Mouse (Mus musculus): Measurements from ENCODE around the gene Lmx1a.

The Lmx1a gene

DNA sequence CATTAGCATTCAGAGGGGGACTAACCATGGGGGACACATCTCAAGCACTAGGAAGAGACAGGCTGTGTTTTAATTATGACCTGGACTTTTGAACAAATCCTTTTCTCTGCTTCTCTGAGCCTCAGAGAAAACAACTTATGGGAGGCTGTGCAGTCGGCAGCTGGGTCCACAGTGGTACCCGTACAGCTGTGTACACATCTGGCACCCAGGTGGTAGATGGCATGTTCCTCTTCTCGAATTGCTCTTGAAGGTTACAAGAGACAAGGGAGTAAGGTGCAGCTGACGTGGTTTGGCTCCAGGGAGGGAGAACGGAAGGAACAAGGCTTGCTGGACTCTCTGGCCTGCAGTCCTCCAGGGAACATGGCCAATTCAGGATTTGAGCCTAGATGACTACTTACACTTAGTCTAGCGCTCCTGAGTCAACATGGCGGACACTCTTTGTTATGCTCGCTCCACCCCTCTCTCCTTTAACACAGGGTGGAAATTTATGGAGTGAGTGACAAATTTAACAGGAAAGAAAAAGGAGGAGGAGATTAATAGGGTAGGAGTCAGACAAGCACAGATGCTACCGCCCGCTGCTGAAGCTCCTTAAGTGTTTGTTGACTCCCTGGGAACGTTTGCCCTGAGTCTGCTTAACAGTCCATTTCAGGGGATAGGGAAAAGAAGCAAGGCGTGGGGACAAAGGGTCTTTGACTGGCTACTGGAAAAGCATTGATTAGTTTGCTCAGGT lies 99.8 kb downstream of the Lmx1a start:
- no peak for DNase-seq

DNA sequence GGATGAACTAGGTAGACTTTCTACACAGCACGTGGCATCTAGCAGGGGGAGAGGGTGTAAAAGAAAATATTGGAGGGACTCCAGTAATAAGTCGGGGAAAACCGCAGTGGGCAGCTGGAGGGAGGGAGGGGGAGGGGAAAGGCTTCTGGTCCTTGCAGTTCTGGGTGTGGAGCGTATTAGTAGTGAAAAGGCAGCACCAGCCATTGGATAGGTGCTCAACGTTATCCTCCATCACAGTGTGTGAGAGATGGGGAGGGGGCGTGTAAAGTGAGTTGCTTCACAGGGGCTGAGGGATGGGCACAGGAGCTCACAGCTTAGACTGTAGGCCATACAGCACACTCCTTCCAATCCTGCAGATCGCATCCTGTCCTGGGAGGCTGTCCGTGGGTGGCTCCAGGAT lies 100.4 kb downstream of the Lmx1a start:
- DNase-seq, result no peak

DNA sequence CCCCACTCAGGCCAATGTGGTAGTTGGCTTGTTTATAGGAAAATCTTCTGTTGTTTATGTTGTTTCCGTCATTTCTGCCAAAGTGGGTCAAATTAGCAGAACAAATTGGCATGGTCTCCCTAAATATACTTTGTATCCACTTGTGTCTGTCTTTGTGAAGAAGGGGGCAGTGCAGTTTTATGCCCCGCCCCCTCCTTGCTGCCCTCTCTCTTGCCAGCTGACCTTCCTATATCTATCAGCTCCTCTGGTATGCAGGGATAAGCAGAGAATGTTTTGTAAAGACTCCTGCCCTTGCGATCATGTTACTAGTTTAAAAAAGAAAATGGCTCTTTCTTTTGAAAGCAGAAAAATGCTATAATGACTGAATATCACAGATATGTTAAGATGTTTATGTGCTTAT lies 101.7 kb downstream of the Lmx1a start:
- DNase-seq, result no peak

DNA sequence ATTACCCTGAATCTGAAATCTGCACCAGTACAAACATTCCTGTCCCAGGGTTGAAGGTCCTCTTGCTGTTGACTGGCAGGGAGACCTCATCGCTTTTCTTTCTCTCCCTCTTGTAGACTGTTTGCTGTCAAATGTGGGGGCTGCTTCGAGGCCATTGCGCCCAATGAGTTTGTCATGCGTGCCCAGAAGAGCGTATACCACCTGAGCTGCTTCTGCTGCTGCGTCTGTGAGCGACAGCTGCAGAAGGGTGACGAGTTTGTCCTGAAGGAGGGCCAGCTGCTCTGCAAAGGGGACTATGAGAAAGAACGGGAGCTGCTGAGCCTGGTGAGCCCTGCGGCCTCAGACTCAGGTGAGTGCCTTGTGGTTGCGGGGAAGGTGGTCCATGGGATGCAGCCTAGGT lies 102.2 kb downstream of the Lmx1a start:
- DNase-seq, result no peak

DNA sequence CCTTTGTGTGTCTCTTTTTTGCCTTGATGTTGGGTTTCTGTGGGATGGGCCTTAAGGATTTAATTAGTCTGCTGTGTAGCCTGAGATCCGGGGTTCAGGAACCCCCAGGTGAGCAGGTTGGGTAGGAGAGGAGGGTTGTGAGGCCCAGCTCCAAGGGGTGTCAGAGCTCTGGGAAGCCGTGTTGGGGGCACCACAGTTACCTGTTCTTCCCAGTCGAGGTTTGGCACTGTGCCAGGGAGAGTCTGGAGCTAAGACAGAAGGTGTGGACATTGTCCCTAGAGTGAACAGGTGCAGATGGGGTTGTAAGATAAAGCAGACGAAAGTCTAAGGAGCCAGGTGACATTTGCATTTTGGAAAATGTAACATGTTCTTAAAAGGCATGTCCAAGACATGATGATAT lies 112.9 kb downstream of the Lmx1a start:
- no peak for DNase-seq

DNA sequence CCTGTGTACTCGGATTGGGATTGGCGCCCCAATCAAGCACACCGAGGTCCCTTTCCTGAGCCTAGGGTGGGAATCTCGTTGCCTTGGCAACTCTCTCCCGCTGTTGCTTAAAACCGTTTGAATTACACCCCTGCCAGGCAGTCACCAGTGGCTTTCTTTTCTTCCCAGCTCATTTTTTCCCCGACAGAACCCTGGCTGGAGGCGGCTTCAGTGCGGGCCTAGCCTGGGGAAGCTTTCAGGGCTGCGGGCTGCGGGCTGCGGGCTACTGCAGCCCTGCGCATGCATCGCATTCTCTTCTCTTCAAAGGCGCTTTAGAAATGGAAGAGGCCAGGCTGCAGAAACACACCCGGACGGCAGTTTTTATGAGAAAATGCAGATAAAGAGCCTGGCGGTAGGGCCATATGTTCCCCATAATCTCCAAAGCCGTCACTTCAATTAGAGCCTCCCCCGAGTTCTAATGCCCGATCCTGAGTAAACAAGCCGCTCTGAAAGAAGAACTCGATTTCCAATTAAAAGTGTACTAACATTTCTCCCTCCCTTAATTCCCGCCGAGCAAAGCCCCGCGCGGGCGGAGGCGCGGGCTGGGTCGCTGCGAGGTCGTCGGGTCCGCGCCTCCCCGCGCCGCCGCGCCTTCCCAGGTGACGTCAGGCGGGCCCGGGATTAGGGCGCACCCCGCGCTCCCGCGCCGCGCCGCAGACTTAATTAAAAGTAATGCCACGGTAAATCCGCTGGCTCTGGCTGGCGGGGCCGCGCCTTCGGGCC lies 113.7 kb downstream of the Lmx1a start:
- DNase-seq, result peak; percentile 13

DNA sequence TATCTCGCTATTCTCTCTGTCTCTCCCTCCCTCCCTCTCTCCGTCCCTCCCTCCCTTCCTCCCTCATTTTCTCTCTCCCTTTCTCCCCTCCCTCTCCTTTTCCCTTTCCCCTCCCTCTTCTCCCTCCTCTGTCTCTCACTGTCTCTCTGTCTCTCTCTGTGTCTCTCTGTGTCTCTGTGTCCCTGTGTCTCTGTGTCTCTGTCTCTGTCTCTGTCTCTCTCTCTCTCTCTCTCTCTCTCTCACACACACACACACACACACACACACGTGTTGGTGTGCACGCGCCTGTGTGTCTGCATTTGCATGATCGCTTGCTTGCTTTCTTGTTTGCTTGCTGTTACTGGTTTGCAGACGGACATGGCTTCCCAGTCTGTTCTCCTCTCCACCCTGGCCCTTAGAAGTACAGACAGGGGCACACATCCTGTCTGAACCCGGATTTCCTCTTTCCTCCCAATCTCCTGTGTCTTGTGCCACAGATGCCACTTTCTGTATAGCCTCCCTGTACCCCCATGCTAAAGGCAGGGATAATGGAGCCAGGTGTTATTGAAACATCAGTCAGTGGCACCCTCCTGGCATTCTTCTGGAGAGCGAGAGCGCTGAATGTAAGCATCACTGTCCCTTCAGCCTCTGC lies 114.4 kb downstream of the Lmx1a start:
- no peak for DNase-seq

DNA sequence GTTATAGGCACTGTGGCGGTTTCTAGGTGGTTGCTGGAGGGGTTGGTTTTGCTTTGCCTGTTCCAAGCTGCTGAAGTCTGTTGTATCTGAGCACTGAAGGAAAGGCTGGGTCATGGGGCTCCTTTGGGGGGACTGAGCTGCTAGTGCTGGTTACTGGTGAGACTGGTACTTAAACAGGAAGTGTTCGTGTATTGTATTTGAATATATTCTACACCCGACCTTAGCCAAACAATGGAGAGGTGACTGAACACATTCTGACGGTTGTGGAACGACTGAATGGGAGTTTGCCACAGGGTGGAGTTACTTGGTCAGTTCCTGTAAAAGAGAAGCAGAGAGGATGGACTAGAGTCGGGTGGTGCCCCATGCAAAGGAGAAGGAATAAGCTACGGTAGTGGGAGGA lies 115.8 kb downstream of the Lmx1a start:
- no peak for DNase-seq

DNA sequence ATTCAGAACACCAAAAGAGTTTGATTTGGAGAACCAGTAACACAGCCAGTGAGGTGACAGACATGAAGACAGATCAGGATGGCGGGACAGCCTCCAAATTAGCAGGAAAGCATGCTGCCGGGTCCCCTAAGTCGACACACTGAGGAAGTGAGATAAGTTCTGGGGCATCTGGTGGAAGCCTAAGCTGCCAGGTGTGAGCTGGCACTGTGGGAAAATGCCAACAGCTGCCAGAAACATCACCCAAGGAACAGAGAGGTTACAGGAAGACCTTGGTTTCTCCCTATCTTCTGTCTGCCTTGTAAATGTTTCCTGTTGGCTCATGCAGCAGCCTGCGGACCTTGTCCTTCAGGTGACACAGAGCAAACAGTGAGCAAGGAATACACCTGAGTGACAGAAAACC lies 122.1 kb downstream of the Lmx1a start:
- DNase-seq, result no peak

DNA sequence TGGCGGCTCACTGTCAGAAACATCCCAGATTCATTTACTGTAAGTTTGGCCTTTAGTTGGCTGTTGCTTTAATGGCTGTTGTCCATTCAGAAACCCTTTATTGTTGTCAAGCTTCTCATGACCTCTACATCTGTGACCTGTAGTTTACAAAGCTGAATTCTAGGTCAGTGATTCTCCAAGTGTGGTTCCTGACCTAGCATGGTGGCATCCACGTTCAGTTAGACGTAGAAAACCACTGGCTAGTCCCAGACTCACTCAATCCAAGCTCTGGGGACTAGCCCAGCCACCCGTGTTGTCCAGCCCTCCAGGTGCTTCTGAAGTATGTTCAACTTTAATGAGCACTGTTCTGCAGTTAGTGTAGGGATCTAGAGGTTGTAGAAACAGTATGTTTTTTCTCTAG lies 126.1 kb downstream of the Lmx1a start:
- no peak for DNase-seq

DNA sequence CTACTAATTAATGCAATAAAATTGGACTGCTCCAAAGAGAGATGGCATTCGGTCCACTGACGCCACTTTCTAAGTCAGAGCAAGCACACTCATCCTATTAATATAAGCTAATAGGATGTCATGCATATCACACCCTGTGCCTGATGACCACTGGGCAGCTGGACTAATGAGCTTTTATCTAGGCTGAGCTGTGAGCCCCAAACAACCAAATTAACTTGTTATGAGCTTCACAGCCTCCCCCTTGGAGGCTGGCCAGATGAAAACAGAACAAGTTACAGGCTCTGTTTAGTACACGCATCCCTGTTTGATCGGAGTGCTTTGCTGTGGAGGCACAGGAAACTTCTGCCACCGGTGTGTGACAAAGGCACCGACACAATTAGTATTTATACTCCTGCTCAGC lies 128.0 kb downstream of the Lmx1a start:
- DNase-seq, result no peak

DNA sequence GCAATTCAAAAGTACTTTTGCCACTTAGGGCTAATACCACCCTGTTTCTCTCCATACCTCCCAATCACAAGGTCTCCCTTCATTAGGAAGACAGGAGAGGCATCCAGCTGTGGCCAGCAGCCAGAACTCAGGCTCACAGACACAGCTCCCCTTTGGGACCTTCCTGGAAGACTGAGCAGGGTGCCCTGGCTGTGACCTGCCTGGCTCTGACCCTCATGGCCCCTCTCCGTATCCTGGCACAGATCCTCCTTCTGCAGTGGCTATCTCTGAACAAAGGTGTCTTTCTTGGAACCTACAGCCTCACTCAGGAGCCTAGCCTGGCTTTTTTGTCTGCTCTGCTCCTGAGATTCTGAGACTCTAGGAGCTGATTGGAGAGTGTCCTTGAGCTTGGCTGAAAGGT lies 128.6 kb downstream of the Lmx1a start:
- DNase-seq, result no peak

DNA sequence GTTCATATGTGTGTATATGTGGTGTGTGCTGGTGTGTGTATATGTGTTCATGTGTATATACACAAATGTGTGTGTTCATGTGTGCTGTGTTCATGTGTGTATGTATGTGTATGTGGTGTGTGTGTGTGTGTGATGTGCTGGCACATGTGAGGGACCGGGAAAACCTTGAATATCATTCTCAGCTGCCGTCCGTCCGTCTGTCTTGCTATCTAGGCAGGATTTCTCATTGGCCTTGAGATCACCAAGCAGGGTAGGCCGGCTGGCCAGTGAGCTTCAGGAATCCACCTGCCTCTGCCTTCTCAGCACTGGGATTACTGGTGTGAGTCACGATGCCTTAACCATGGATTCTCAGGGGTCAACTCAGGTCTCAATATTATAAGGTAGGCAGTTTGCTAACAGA lies 131.0 kb downstream of the Lmx1a start:
- no peak for DNase-seq

DNA sequence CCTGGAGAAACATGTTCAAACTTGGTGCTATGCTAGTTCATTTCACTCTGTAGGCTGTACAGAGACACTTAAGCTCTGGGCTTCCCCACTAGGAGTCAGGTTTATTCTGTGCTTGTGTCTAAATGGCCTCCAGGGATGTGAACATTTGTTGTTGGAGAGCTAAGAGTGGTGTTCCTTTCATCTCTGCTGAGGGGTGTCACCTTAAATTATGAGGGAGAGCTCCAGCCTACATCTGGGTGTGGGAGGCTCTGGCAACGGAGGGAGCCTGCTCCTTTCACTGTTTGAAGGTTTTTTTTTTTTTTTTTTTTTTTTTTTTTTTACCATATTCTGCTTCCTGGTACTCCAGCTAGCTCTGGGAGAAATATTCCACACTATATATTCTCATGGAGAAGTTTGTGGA lies 132.1 kb downstream of the Lmx1a start:
- DNase-seq, result no peak

DNA sequence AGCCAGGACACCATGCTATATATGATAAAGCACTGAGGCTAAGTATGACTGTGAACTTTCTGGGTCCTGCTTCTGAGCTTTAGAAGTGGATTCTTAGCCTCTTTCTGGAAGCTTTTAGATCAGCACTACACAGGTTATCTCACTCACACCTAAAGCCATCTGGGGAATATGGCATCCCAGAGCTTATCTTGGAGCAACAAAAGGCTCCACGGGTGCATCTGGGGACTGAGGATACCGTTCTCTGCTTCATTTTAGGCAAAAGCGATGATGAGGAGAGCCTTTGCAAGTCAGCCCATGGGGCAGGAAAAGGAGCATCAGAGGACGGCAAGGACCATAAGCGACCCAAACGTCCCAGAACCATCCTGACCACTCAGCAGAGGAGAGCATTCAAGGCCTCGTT lies 141.3 kb downstream of the Lmx1a start:
- no peak for DNase-seq

DNA sequence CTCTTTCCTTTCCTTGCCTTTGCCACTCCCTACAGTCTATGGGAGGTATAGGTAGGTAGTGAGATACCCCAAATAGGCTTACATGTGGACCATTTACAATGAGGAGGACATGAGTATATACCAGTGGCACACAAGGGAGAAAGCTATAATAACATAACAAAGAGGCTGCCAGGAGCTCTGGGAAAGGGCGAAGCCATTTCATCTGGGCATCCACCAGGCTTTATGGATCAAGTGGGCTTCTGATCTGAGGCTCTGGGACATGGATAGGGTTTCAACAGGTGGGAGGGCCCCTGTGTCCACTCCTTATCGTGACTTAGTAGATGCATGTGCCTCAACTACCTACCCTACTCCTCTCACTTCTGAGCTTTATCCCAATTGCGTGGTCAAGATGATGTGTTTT lies 142.6 kb downstream of the Lmx1a start:
- no peak for DNase-seq

DNA sequence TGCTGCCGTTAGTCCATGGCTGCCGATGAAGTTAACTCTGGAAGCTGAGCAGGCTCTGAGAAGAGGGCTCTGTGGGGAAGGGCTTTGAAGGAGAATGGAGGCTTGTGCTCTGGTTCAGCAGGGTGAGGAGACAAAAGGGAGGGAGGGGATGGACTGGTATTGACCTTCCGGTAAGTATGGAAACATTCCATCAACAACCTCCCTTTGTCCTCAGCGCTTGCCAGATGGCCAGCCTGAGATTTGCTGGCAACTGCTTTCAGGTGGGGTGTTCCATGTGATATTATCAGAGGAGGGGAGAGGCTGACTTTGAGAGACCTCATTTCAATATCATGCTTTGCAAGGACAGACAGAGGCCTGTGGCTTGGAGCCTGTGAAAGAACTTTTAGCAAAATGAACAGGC lies 165.8 kb downstream of the Lmx1a start:
- no peak for DNase-seq

DNA sequence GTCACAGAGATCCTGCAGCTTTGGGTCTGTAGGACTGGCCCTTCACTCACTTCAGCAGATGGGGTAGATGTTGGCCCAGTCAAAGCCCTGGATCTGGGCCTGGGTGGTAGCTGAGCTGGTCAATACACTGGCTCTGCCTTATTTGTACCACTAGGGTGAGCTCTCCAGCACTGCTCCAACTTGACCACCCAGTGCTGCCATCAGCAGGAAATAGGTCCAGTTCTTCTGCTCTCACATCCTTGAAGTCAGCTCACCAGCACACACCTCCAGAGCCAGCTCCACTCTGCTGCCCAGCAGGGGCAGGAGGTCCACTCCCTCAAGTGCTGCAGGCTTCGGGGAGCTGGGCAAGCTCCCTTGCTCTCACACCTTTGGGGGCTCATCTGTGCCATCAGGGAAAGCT lies 183.0 kb downstream of the Lmx1a start:
- no peak for DNase-seq

DNA sequence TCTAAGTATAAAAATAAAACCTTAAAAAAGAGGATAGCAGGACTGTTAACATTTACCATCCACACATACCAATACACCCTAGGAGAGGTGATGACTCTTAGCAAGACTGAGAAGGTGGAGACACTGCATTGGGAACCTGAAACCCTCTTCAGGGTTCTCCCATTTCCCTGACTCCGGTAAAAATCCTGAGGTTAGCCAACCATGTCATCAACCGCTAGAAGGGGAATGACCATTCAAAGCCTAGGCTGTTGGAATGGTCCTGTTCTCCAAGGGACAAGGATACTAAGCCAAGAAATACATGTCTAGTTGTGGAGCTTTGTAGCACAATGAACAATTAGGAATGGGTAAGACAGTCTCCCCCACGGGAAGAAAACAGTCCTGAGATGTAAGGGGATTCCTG lies 185.1 kb downstream of the Lmx1a start:
- no peak for DNase-seq

DNA sequence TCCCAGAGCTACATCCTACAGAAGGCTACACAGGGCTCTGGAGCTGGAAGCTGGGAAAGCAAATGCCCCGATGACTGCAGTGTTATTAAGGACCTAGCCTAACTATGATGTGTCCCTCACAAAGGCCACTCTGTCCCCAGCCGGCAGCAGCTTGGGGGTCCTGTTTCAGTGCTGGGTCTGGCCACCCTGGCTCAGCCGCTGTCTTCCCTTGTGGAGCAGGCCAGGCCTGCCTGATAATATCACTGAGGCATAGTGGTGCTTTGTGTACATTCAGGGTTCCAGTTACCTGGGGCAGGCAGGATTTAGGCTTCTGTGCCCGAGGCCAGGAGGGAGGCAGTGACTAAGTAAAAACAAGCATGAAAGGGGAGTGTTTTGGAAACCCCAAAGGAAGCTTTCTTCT lies 188.9 kb downstream of the Lmx1a start:
- no peak for DNase-seq

DNA sequence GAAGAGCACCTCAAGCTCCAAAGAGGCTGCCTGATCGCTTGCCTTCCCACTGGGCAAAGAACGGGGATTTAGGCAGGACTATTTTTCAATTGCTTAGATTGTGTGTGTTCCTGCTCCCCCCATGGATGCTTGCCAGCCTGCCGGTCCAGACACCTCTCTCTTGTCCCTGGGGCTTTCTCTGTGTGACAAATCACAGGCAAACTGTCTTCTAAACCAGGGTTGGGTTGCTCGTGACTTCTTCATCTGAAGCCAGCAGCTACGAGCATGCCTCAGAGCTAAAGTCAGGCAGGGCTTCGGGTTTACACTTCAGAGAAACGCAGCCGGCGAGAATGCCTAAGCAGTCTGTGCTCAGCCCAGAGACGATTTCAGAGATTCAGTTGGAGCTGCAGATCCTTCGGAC lies 189.3 kb downstream of the Lmx1a start:
- DNase-seq, result no peak

DNA sequence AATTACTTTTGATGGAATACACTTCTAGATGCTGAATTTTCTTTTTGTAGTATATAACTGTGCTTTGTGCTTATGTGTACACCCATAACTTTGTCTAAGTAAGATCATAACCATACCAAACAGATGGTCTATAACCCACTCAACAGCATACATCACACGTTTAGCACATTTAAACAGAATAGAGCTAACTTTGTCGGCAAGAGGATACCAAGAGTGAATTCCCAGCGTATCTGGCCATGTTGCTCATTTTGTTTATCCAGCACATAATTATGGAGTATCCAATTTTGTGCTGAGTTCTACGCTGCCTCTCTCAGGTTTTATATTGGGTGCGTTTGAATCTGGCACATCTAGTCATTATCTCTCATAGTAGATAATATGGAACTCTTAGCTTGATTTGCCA lies 196.7 kb downstream of the Lmx1a start:
- DNase-seq, result no peak

DNA sequence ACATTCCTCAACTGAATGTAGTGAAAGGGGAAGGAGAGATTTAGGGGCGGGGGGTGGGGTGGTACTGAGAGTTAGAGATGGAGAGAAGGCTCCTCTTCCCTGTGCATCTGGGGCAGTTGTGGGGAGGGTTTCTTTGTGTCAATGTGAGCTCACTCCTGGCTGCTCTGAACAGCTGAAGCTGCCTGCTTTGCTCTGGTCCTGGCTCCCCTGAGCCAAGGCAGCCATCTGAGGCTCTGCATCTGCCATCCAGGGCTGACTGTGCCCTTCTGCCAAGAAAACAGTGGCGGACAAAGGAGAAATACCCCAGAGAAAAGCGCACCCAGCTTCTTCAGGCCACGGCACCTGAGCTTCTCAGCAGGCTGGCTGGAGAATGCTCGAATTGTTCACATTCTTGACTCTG lies 199.1 kb downstream of the Lmx1a start:
- no peak for DNase-seq

DNA sequence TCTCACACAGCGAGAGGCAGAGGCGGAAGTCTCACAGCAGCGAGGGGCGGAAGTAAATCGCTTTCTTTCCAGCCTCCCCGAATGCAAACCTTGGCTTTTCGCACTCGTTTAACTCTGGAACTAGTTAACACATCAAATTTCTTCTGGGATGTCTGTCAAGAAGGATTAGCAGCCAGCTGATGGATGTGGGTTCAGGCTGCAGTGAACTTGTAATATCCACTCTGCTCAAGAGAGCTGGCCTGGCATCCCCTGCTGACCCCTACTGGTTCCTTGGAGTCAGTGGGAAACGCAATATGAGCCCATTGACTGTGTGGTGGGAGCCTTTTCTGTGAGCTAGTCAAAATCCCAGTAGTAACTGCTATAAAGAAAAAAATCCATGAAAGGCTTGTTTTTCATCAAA lies 199.8 kb downstream of the Lmx1a start:
- no peak for DNase-seq
